Mouse (Mus musculus): Measurements from ENCODE around the gene 5730522E02Rik. TPM values are rescaled to one million over a fixed set of nuclear protein-coding genes. Genes with fewer than 3 reads are reported as not detected.

The 5730522E02Rik gene
- polyA plus RNA-seq, 1 experiment from 2014 or later, result 7.9 TPM

DNA sequence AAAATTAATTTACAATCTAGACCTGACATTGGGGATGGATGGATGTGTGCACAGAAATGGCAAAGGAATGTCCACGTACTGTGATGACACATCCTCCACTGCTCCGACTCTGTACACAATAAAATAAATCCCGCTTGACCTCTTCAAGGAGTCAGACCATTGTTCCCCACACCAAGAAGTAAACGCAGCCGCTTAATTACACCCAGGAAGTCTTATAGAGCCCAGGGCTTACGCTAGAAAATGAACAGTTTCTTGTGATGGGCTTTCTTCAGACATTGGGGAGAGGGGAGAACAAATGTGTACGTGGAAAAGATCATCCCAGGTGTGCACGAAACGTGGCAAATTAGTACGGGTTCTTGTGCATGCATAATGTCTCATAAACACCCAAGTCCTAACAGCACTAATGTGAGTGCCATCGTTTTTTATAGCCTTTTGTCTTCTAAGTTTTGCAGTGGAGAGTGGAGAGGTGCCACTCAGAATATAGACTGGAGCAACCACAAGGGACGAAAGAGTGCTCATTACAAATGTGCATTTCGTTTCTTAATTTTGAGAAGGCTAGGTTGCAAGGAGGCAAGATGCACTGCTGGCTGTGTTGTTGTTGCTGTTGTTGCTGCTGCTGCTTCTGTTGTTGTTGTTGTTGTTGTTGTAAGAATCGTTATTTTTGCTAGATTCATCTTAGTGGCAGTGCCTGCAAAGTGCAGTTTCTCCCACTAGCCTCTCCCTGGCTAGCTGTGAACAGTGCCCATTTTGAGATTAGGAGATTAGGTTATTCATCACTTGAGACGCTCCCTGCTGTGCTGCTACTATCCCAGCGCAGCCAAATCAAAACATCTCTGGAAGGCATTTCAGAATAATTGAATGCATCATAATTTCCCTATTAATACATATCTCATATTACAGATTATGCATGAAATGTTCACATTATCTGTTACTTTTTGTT, 353.7 kb downstream of the 5730522E02Rik start:
- H3K4me2 ChIP-seq (ENCODE audit: low read depth, severe bottlenecking), result no peak overlapping the region
- 58% methylated on average over 16 of the region's 16 CpGs for WGBS
- H3K9ac ChIP-seq (ENCODE audit: low read length), result no peak overlapping the region
- H3K4me1 ChIP-seq (ENCODE audit: control insufficient read depth, insufficient read depth, low read length), result no peaks in the 10 kb centered on the region
- H3K36me3 ChIP-seq (ENCODE audit: control insufficient read depth, insufficient read depth, low read length), result no peaks in the 10 kb centered on the region
- H3K27ac ChIP-seq (replicated peaks; ENCODE audit: low read depth, low read length), result no peak overlapping the region
- no peak for DNase-seq (ENCODE audit: low spot score)
- ATAC-seq (ENCODE audit: insufficient number of reproducible peaks, low FRiP score, low TSS enrichment, low read depth), result no peak
- no peak overlapping the region for H3K4me3 ChIP-seq (ENCODE audit: low read depth, low read length)
- no peaks in the 10 kb centered on the region for H3K9me3 ChIP-seq (ENCODE audit: control insufficient read depth, low read length)
- H3K27me3 ChIP-seq (ENCODE audit: control insufficient read depth, insufficient read depth, low read length), result no peaks in the 10 kb centered on the region

DNA sequence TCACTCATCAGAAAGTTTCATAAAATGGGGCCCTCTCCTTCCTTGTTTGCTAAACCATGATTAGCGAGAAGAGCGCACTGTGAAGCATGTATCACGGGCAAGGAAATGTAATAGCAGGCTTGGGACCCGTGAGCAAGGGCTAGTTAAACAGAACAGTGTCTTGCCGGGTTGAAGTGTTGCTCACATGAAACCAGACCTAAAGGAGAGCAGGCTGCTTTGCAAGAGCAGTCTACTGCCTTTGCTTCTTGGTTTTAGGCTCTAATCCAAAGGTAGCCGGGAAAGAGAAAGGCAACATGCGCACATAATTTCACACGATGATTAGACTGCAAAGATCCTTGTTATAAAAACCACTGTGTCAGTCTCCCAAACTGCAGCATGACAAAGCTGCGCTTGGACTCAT, 354.8 kb downstream of the 5730522E02Rik start:
- DNase-seq (ENCODE audit: low spot score) (no peak), ATAC-seq (ENCODE audit: insufficient number of reproducible peaks, low FRiP score, low TSS enrichment, low read depth) (no peak)
- Histone ChIP-seq H3K9ac (ENCODE audit: low read length) (no peak overlapping the region), H3K4me3 (ENCODE audit: low read depth, low read length) (no peak overlapping the region), H3K36me3 (ENCODE audit: control insufficient read depth, insufficient read depth, low read length) (no peaks in the 10 kb centered on the region), H3K4me2 (ENCODE audit: low read depth, severe bottlenecking) (no peak overlapping the region), H3K27me3 (ENCODE audit: control insufficient read depth, insufficient read depth, low read length) (no peaks in the 10 kb centered on the region), H3K9me3 (ENCODE audit: control insufficient read depth, low read length) (no peaks in the 10 kb centered on the region), H3K4me1 (ENCODE audit: control insufficient read depth, insufficient read depth, low read length) (no peaks in the 10 kb centered on the region), H3K27ac (replicated peaks; ENCODE audit: low read depth, low read length) (no peak overlapping the region)
- WGBS, result 70% methylated on average over 9 of the region's 9 CpGs

DNA sequence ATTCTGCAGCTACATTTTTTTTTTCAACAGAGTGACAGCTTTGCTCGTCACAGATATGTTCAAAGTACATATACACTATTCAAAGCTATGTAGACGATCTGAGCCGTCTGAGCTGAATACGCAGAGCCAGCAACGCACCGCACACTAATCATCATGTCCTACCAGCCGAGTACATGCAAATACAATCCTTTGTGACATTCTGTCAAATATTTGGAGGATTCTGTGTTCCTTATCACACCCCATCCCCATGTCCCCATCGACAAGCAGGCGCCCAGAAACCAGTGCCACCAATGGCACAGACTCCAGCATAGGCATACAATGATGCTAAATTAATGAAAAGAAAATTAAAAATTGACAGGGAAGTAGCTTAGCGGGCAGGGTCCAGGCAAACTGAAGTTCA, 356.3 kb downstream of the 5730522E02Rik start:
- no peaks in the 10 kb centered on the region for H3K9me3 ChIP-seq (ENCODE audit: control insufficient read depth, low read length)
- DNase-seq (ENCODE audit: low spot score) (no peak), ATAC-seq (ENCODE audit: insufficient number of reproducible peaks, low FRiP score, low TSS enrichment, low read depth) (no peak)
- 86% methylated on average over 10 of the region's 10 CpGs for WGBS
- no peak overlapping the region for H3K9ac ChIP-seq (ENCODE audit: low read length)
- H3K4me3 ChIP-seq (ENCODE audit: low read depth, low read length), result no peak overlapping the region
- H3K27ac ChIP-seq (replicated peaks; ENCODE audit: low read depth, low read length), result no peak overlapping the region
- H3K4me2 ChIP-seq (ENCODE audit: low read depth, severe bottlenecking), result no peak overlapping the region
- H3K4me1 ChIP-seq (ENCODE audit: control insufficient read depth, insufficient read depth, low read length), result no peaks in the 10 kb centered on the region
- H3K36me3 ChIP-seq (ENCODE audit: control insufficient read depth, insufficient read depth, low read length), result no peaks in the 10 kb centered on the region
- no peaks in the 10 kb centered on the region for H3K27me3 ChIP-seq (ENCODE audit: control insufficient read depth, insufficient read depth, low read length)

DNA sequence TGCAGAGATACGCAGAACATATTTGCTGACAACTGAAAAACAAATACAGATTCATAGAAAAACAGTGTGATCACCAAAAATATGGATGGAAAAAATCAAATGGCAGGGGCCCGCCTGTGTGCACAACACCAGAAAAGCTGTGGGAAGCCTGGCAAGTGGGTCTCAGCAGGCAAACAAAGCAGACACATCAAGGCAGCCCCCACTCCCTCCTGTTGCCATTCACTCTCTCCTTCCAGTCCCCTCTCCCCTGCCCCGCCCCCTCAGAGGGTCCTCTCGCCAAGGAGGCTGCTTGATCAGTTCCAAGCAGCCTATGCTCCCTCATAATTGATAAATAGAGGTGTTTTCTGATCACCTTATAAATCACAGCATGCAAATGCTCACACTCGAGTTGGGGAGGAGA, 357.5 kb downstream of the 5730522E02Rik start:
- WGBS, result 42% methylated on average over 5 of the region's 5 CpGs
- no peak overlapping the region for H3K4me3 ChIP-seq (ENCODE audit: low read depth, low read length)
- H3K9ac ChIP-seq (ENCODE audit: low read length), result no peak overlapping the region
- no peak for ATAC-seq (ENCODE audit: insufficient number of reproducible peaks, low FRiP score, low TSS enrichment, low read depth)
- no peaks in the 10 kb centered on the region for H3K36me3 ChIP-seq (ENCODE audit: control insufficient read depth, insufficient read depth, low read length)
- H3K27ac ChIP-seq (replicated peaks; ENCODE audit: low read depth, low read length), result no peak overlapping the region
- no peak for DNase-seq (ENCODE audit: low spot score)
- no peaks in the 10 kb centered on the region for H3K27me3 ChIP-seq (ENCODE audit: control insufficient read depth, insufficient read depth, low read length)
- H3K4me1 ChIP-seq (ENCODE audit: control insufficient read depth, insufficient read depth, low read length), result no peaks in the 10 kb centered on the region
- no peaks in the 10 kb centered on the region for H3K9me3 ChIP-seq (ENCODE audit: control insufficient read depth, low read length)
- H3K4me2 ChIP-seq (ENCODE audit: low read depth, severe bottlenecking), result no peak overlapping the region

DNA sequence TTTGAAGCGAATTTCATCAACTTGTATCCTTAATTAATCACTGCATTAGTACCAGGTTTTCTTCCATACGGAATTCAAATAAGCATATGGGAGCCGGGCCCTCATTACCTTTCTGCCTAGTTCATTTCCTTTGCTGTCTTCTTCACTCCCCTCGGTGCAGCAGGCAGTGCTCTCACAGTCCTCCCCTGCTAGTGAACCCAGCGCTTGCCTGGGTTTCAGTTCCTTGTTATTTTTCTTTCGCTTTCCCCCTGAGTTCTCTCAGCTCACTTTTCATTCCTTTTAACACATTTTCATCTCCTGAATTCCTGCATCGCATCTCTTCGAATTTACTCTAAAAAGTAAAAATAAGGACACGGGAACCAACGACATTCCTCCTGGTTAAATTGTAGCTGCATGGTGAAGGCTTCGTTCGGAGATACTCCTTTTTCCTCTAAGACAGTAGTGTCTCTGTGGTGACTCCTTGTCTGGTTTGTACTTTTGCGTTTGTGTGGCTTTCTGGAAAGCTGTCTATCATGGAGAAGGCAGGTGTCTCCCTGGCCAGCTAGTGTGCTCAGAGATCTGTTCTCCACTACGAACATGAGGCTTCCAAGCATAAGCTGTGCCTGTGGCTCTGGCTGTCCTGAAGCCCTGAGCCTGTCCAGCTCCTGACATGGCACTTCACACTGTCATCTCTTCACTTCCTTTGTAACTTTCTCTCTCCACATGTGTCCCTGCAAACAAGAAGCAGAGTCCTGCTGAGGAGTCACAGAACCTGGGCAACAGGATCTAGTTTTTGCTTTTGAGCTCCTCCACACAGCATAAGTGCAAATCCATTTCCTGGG, 361.5 kb downstream of the 5730522E02Rik start:
- 65% methylated on average over 14 of the region's 14 CpGs for whole genome bisulfite sequencing

DNA sequence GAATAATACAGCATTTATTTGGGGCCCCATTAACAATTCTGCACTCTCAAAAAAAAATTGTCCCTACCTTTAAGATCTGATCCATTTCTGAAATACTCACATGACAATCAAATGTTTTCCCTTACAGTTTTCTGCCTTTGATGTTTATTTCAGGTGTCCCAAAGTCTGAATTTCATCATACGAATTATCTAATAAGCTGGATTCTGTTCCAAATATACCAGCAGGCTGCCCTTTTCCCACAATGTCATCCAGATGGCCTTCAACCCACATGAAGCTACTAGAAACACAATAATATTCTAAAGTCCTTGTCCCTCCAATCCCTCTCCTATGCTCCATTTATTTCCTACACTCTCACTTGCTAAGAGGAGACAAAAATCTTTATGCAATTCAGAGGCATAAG, 372.1 kb downstream of the 5730522E02Rik start:
- Histone ChIP-seq H3K9me3 (ENCODE audit: control insufficient read depth, low read length) (no peaks in the 10 kb centered on the region), H3K27me3 (ENCODE audit: control insufficient read depth, insufficient read depth, low read length) (no peaks in the 10 kb centered on the region), H3K4me3 (ENCODE audit: low read depth, low read length) (no peak overlapping the region), H3K36me3 (ENCODE audit: control insufficient read depth, insufficient read depth, low read length) (no peaks in the 10 kb centered on the region), H3K4me2 (ENCODE audit: low read depth, severe bottlenecking) (no peak overlapping the region), H3K9ac (ENCODE audit: low read length) (no peak overlapping the region), H3K4me1 (ENCODE audit: control insufficient read depth, insufficient read depth, low read length) (no peaks in the 10 kb centered on the region), H3K27ac (replicated peaks; ENCODE audit: low read depth, low read length) (no peak overlapping the region)
- no peak for DNase-seq (ENCODE audit: low spot score)
- 77% methylated on average over 1 of the region's 1 CpGs for WGBS
- no peak for ATAC-seq (ENCODE audit: insufficient number of reproducible peaks, low FRiP score, low TSS enrichment, low read depth)

More for the DNA sequence above, 361.5 kb downstream of the 5730522E02Rik start:
- no peak overlapping the region for H3K4me2 ChIP-seq (ENCODE audit: low read depth, severe bottlenecking)
- no peak overlapping the region for H3K27ac ChIP-seq (replicated peaks; ENCODE audit: low read depth, low read length)
- H3K9me3 ChIP-seq (ENCODE audit: control insufficient read depth, low read length), result no peaks in the 10 kb centered on the region
- H3K27me3 ChIP-seq (ENCODE audit: control insufficient read depth, insufficient read depth, low read length), result no peaks in the 10 kb centered on the region
- no peaks in the 10 kb centered on the region for H3K36me3 ChIP-seq (ENCODE audit: control insufficient read depth, insufficient read depth, low read length)
- H3K9ac ChIP-seq (ENCODE audit: low read length), result no peak overlapping the region
- H3K4me1 ChIP-seq (ENCODE audit: control insufficient read depth, insufficient read depth, low read length), result no peaks in the 10 kb centered on the region
- ATAC-seq (ENCODE audit: insufficient number of reproducible peaks, low FRiP score, low TSS enrichment, low read depth), result no peak
- DNase-seq (ENCODE audit: low spot score), result no peak
- H3K4me3 ChIP-seq (ENCODE audit: low read depth, low read length), result no peak overlapping the region

GRCm38 (mm10) chr11:25819789-25820188, 390.8 kb downstream of the 5730522E02Rik start:
- Histone ChIP-seq H3K4me3 (ENCODE audit: low read depth, low read length) (no peak overlapping the region), H3K4me2 (ENCODE audit: low read depth, severe bottlenecking) (no peak overlapping the region), H3K27me3 (ENCODE audit: control insufficient read depth, insufficient read depth, low read length) (no peaks in the 10 kb centered on the region), H3K9me3 (ENCODE audit: control insufficient read depth, low read length) (no peaks in the 10 kb centered on the region), H3K27ac (replicated peaks; ENCODE audit: low read depth, low read length) (no peak overlapping the region), H3K4me1 (ENCODE audit: control insufficient read depth, insufficient read depth, low read length) (no peaks in the 10 kb centered on the region), H3K36me3 (ENCODE audit: control insufficient read depth, insufficient read depth, low read length) (no peaks in the 10 kb centered on the region), H3K9ac (ENCODE audit: low read length) (no peak overlapping the region)
- no peak for ATAC-seq (ENCODE audit: insufficient number of reproducible peaks, low FRiP score, low TSS enrichment, low read depth)
- DNase-seq (ENCODE audit: low spot score), result no peak

- DNase-seq (ENCODE audit: low spot score) (no peak), ATAC-seq (ENCODE audit: insufficient number of reproducible peaks, low FRiP score, low TSS enrichment, low read depth) (no peak)
- H3K4me1 ChIP-seq (ENCODE audit: control insufficient read depth, insufficient read depth, low read length), result no peaks in the 10 kb centered on the region
- no peak overlapping the region for H3K4me2 ChIP-seq (ENCODE audit: low read depth, severe bottlenecking)
- no peak overlapping the region for H3K9ac ChIP-seq (ENCODE audit: low read length)
- no peak overlapping the region for H3K4me3 ChIP-seq (ENCODE audit: low read depth, low read length)
- H3K27me3 ChIP-seq (ENCODE audit: control insufficient read depth, insufficient read depth, low read length), result no peaks in the 10 kb centered on the region
- 91% methylated on average over 2 of the region's 2 CpGs for WGBS
- H3K27ac ChIP-seq (replicated peaks; ENCODE audit: low read depth, low read length), result no peak overlapping the region
- no peaks in the 10 kb centered on the region for H3K36me3 ChIP-seq (ENCODE audit: control insufficient read depth, insufficient read depth, low read length)
- H3K9me3 ChIP-seq (ENCODE audit: control insufficient read depth, low read length), result no peaks in the 10 kb centered on the region
These were observed 397.1 kb downstream of the 5730522E02Rik start for GRCm38 (mm10) chr11:25813446-25813845.

Data from limb, embryonic 11.5 days (tissue).